Mouse (Mus musculus) ES-Bruce4 (cell line): ENCODE measurements around the gene Slc45a3.

Source experiments
- CTCF ChIP-seq: IDR thresholded peaks from one replicate; pipeline ENCODE4 v1.8.1; 2011; ENCODE audit warnings: low read depth, low read length
- POLR2A ChIP-seq: IDR thresholded peaks from one replicate; pipeline ENCODE4 v1.8.1; 2011; ENCODE audit warnings: low read length; ENCODE audit not compliant: insufficient read depth

DNA sequence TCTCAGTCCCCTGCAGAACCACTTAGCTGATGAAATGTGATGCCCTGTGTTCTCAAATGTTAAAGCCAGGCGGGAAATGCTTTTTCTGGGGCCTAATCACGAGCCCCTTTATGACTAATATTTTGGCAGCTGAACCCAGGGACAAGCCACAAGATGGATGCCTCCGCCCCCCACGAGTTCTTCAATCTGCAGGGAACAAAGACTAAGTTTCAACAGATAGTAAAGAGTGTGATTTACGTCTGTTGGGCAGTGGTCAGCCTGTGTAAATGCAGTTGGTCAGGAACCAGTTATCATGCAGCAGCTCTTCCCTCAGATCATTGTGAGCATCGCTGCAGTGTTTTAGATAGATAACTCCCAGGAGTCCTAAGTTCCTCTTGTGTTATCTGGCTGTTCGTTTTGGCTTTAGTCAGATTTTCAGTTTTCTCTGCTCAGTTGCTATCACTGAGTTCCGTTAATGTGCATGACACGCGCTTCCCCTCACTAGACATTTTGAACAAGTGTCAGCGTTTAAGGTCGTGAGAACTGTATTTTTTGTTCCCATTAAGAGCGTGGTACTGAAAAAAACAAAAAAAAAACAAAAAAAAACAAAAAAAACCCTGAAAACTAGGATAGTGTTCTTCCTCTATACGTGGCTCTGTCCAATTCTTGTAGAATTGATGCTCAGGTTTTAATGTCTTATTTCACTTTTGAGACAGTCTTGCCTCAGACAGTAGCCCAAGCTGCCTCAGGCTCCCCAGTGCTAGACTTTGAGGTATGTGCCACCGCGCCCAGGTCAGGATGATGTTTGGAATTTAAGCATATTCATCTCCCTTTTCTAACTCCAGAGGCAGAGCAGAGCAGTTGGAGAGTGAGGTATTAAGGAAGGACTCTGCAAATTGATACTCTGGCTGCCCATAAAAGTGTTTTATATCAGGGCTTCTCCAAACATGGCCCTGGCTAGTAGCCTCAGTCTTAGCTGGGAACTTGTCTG, 19.9 kb upstream of the Slc45a3 start:
- TF ChIP-seq POLR2A, result no peak
- TF ChIP-seq CTCF, result no peak
